Mouse (Mus musculus) liver, adult 2 months (tissue): ENCODE data around the gene Pnmal1. TPM values are rescaled to one million over a fixed set of nuclear protein-coding genes. Genes with fewer than 3 reads are reported as not detected.

Experiments used
- DNase-seq: peaks from one replicate; pipeline ENCODE4 v3.0.0-alpha.2; 2011; ENCODE audit warnings: low read depth, low spot score; ENCODE audit errors: extremely low read depth
- H3K27ac ChIP-seq: fragments of 200-500 bp; replicated peaks from 2 replicates; pipeline ENCODE4 v1.5.1; 2012; ENCODE audit warnings: low read depth, mild to moderate bottlenecking, control low read depth, inconsistent platforms, low read length; ENCODE audit not compliant: insufficient read depth
- H3K27me3 ChIP-seq: fragments of 200-500 bp; 2 replicates; pipeline ENCODE4 v1.6.1; 2012; ENCODE audit warnings: mild to moderate bottlenecking, moderate library complexity, low read length, inconsistent platforms; ENCODE audit not compliant: control insufficient read depth, insufficient read depth
- H3K36me3 ChIP-seq: fragments of 200-500 bp; 2 replicates; pipeline ENCODE4 v1.6.1; 2012; ENCODE audit warnings: low read length, inconsistent platforms; ENCODE audit not compliant: control insufficient read depth, insufficient read depth
- H3K4me1 ChIP-seq: fragments of 200-500 bp; 2 replicates; pipeline ENCODE4 v1.6.1; 2011; ENCODE audit warnings: low read length; ENCODE audit not compliant: control insufficient read depth, insufficient read depth
- H3K4me3 ChIP-seq: fragments of 200-500 bp; 2 replicates; pipeline ENCODE4 v1.5.1; 2011; ENCODE audit warnings: low read depth, mild to moderate bottlenecking, control low read depth, low read length, moderate library complexity; ENCODE audit not compliant: insufficient read depth
- H3K79me2 ChIP-seq: fragments of 200-500 bp; 2 replicates; pipeline ENCODE4 v1.6.1; 2012; ENCODE audit warnings: inconsistent platforms, mild to moderate bottlenecking, low read length, moderate library complexity; ENCODE audit not compliant: control insufficient read depth, insufficient read depth
- H3K9ac ChIP-seq: fragments of 200-500 bp; 2 replicates; pipeline ENCODE4 v1.6.1; 2012; ENCODE audit warnings: low read depth, mild to moderate bottlenecking, control low read depth, inconsistent platforms, low read length
- CTCF ChIP-seq: fragments of 200-500 bp; IDR thresholded peaks from 2 replicates; pipeline ENCODE4 v1.5.1; 2011; ENCODE audit warnings: low read depth, low read length, control low read depth
- POLR2A ChIP-seq: fragments of 200-500 bp; IDR thresholded peaks from 2 replicates; pipeline ENCODE4 v1.6.1; 2011; ENCODE audit warnings: low read length, control low read depth; ENCODE audit not compliant: insufficient read depth; ENCODE audit errors: extremely low read depth
- WGBS: fragments of 180-500 bp; shearing (Covaris S2); methylation state at CpG from one replicate; pipeline ENCODE4 v1.1.7; 2018; 5-methylcytosine and 5-hydroxymethylcytosine counted together
- polyA plus RNA-seq: library from polyadenylated mRNA; depleted of rRNA; stranded (reverse); fragments of >200 nt; gene quantifications from 2 replicates; pipeline ENCODE4 v1.2.3, GENCODE M21; 2012
- total RNA-seq: library from RNA; depleted of rRNA; stranded (reverse); fragments of >200 nt; gene quantifications from 2 replicates; pipeline ENCODE4 v1.2.3, GENCODE M21; 2014

The Pnmal1 gene
- total and polyA plus RNA-seq, 2 experiments = not detected

DNA sequence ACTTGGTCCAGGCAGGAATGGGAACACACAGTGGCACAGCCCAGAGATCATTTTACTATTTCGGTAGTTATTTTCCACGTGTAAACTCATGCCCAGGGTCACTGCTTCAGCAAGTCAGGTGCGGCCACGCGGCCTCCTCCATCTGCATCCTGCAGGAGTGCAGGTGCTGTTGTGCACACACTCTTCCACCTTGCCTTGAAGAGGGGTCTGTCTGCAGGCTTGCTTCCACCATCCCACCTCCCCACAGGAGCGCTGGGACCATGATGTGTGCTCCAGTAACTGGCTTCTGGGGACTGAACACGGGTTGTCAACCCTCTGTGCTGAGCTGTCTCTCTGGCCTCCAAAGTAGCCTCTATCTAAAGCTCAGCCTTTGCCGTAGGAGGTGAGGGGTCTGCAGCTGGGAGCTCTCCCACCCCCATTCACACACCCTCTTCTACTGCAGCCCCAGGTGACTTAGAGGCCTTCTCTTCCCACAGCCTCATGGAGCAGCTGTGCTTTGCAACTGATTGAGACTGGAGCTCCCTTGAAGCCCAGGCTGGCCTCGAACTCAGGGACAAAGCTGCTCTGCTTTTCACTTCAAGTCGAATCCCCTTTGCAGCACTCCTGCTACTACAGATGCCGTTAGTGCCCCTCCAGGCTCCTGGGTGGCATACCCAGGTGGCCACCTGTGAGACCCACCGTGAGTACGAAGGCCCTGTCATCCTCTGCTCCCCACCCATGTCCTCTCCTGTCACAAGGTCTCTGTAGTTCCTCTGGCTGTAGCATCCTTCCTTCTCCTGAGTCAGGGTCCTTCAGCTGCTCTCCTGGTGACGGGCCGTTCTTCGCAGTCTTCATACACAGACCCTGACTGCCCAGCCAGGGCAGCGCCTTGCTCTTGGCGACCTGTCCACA lies 44.8 kb upstream of the Pnmal1 start:
- WGBS = 92% methylated on average over 18 of the region's 18 CpGs
- no peaks in the 10 kb centered on the region for H3K79me2 ChIP-seq
- H3K36me3 ChIP-seq = peaks cover 2% of the 10 kb centered on the region; the same call in 1 of the 2 replicates
- H3K9ac ChIP-seq = no peak overlapping the region
- no peak overlapping the region for H3K4me3 ChIP-seq
- no peaks in the 10 kb centered on the region for H3K27me3 ChIP-seq
- no peak overlapping the region for H3K27ac ChIP-seq
- H3K4me1 ChIP-seq = no peaks in the 10 kb centered on the region
- DNase-seq = no peak
- no peak for TF ChIP-seq CTCF
- no peak for TF ChIP-seq POLR2A

DNA sequence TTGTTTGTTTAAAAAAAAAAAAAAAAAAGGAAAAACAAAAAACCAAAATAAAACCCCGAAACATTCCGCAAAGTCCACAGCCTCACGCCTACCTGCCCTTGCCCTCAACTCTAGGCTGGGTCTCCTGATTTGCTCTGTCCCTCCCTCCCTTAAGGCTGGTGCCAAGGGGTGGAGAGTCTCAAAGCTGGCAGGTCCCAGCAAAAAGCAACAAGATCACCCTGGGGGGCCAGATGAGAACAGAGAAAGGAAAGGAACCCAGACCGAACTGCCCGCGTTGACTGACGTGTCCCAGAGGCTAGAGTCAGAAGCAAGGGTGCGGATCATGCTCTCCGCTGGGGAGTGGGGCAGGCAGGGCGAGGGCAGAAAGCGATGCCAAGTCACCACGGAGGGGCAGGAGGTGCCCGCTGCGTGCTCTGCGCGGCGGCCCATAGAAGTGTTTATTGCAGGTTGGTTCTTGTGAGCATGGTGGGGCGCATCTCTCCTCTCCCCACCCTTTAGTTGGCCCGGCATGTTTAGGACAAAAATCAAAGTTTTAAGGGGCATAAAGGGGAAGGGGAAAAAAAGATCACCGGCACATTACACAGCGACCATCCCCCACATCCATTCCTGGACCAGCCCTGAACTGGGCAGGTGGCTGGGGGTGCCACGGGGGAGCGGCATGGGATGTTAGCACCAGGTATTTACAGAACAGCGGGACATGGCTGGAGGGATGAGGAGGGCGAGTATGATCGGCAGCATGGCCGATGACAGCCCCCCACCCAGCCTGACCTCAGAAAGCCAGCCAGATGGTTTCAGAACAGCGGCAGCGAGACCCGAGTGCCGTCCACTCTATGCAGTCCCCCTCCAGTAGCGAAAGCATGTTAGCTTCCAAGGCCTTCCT lies 43.8 kb upstream of the Pnmal1 start:
- no peaks in the 10 kb centered on the region for H3K79me2 ChIP-seq
- no peak overlapping the region for H3K4me3 ChIP-seq
- H3K27ac ChIP-seq = no peak overlapping the region
- H3K4me1 ChIP-seq = no peaks in the 10 kb centered on the region
- H3K36me3 ChIP-seq = peaks cover 2% of the 10 kb centered on the region; the same call in 1 of the 2 replicates
- H3K9ac ChIP-seq = no peak overlapping the region
- no peak for TF ChIP-seq POLR2A
- no peak for TF ChIP-seq CTCF
- H3K27me3 ChIP-seq = no peaks in the 10 kb centered on the region
- 93% methylated on average over 32 of the region's 32 CpGs for WGBS
- no peak for DNase-seq

DNA sequence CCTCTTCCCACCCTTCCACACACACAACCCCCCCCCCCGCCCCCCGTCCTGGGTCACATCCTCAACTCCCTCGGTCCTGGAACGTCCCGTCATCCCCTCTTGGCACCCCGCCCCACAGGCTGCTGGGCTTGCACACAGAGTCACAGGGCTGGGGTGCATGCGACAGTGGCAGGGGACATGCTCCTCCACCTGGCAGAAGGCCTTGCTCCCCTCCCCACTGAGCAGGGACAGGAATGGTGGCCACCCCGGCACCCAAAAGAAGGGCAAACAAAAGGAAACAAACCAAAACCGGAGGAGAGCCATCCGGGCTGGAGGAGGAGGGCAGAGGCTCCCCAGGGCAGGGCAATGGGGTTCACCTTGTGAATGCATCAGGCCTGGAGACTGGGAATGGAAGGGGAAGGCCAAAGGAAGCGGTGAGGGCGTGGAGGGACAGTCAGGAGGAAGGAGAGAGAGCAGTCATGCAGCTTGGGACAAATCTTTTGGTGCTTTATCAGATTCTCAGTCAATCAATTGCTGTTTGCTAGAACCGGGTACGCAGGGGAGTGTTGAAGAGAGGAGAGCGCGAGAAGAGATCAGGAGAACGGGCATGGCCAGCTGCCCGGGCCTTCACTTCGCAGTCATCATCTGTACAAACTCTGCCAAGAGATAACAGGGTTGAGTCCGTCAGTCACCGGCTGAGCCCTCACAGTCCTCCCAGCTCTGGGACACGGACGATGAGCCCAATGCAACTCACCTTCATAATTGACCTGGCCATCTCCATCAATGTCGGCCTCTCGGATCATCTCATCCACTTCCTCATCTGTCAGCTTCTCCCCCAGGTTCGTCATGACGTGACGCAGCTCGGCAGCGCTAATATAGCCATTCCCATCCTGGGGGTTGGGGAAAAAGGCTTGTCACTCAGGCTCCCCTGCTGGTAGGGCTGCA lies 42.9 kb upstream of the Pnmal1 start:
- Histone ChIP-seq H3K4me3 (no peak overlapping the region), H3K36me3 (peaks cover 2% of the 10 kb centered on the region; the same call in 1 of the 2 replicates), H3K79me2 (0 out of 2 replicates have a peak, but pooled peaks cover 3% of the 10 kb centered on the region), H3K9ac (no peak overlapping the region), H3K27ac (no peak overlapping the region), H3K4me1 (peaks cover 3% of the 10 kb centered on the region; the same call in 1 of the 2 replicates), H3K27me3 (no peaks in the 10 kb centered on the region)
- 59% methylated on average over 30 of the region's 30 CpGs for WGBS
- no peak for TF ChIP-seq CTCF
- TF ChIP-seq POLR2A = no peak
- no peak for DNase-seq

DNA sequence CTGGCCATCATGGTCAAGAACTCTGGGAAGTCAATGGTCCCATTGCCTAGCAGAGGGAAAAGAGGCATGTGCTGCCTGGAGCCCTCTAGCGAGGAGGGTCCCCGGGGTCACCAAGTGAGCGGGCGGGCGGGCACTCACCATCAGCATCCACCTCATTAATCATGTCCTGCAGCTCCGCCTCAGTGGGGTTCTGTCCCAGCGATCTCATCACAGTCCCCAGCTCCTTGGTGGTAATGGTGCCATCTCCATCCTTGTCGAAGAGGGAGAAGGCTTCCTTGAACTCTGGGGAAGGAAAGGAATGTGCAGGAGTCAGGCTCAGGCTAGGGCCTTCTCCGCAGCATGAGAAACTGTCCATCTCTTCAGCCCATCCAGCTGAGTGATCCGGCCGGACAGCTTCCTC lies 42.0 kb upstream of the Pnmal1 start:
- H3K79me2 ChIP-seq = peaks cover 6% of the 10 kb centered on the region; the same call in 1 of the 2 replicates
- peaks cover 2% of the 10 kb centered on the region; the same call in 1 of the 2 replicates for H3K36me3 ChIP-seq
- no peak for TF ChIP-seq CTCF
- no peak for TF ChIP-seq POLR2A
- H3K4me1 ChIP-seq = peaks cover 7% of the 10 kb centered on the region
- H3K27ac ChIP-seq = no peak overlapping the region
- no peak overlapping the region for H3K4me3 ChIP-seq
- DNase-seq = no peak
- H3K9ac ChIP-seq = no peak overlapping the region
- 94% methylated on average over 11 of the region's 11 CpGs for WGBS
- H3K27me3 ChIP-seq = no peaks in the 10 kb centered on the region

DNA sequence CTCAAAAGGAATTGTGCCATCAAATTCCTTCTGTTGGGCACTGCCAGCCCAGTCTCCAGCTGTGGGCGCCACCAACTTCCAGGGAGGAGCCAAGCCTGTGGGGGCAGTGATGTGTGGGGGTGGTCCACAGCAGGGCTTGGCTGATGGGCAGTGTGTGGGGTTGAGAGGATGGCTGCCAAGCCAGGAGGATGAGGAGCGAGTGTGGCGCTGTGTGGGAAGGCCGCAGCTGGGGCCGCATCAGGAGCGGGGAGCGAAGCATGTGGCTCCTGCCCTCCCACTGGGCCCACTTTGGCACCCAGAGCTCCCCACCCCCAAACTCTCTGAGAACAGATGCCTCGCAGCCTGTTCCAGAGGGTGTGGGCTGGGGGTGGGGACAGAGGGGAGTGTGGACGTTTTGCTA lies 41.5 kb upstream of the Pnmal1 start:
- Histone ChIP-seq H3K27me3 (no peaks in the 10 kb centered on the region), H3K36me3 (peaks cover 2% of the 10 kb centered on the region; the same call in 1 of the 2 replicates), H3K4me3 (no peak overlapping the region), H3K9ac (no peak overlapping the region), H3K27ac (no peak overlapping the region), H3K4me1 (peaks cover 13% of the 10 kb centered on the region), H3K79me2 (peaks cover 12% of the 10 kb centered on the region; the same call in 1 of the 2 replicates)
- DNase-seq = no peak
- WGBS = 87% methylated on average over 9 of the region's 9 CpGs
- no peak for TF ChIP-seq POLR2A
- TF ChIP-seq CTCF = no peak
